Mouse (Mus musculus) MEL (cell line): ENCODE data around the gene Cenpa. TPM values are rescaled to one million over a fixed set of nuclear protein-coding genes. Genes with fewer than 3 reads are reported as not detected.

Source experiments
- DNase-seq: peaks from one replicate; pipeline ENCODE4 v3.0.0; 2011; ENCODE audit warnings: low read depth, low spot score
- H3K27ac ChIP-seq: 2 replicates; pipeline ENCODE4 v1.5.1; 2012; ENCODE audit warnings: low read depth, mild to moderate bottlenecking, control low read depth, low read length, moderate library complexity; ENCODE audit not compliant: control insufficient read depth
- H3K27me3 ChIP-seq, 2 experiments: fragments of 150-350 bp in 1 of 2; sonication (generic) in 1 of 2; 2 replicates each; pipeline ENCODE4 v1.6.1; 2012; ENCODE audit warnings: low read length in 2 of 2, mild to moderate bottlenecking in 2 of 2, improper control_type of control experiment in 1 of 2, moderate library complexity in 1 of 2; ENCODE audit not compliant: insufficient read depth in 2 of 2, control insufficient read depth in 1 of 2
- H3K36me3 ChIP-seq, 2 experiments: 2 replicates each; pipeline ENCODE4 v1.6.1; 2012 to 2014; ENCODE audit warnings: low read length in 2 of 2, improper control_type of control experiment in 1 of 2, inconsistent platforms in 1 of 2, mild to moderate bottlenecking in 1 of 2; ENCODE audit not compliant: insufficient read depth in 2 of 2, control insufficient read depth in 1 of 2
- H3K4me1 ChIP-seq, 2 experiments: fragments of 150-350 bp in 1 of 2; sonication (generic) in 1 of 2; 2 replicates each; pipeline ENCODE4 v1.6.1; 2012; ENCODE audit warnings: low read length in 2 of 2, improper control_type of control experiment in 1 of 2, mild to moderate bottlenecking in 1 of 2; ENCODE audit not compliant: insufficient read depth in 2 of 2, control insufficient read depth in 1 of 2
- H3K4me3 ChIP-seq, 2 experiments: fragments of 150-350 bp in 1 of 2; sonication (generic) in 1 of 2; 2 replicates each; pipeline ENCODE4 v1.5.1; 2012; ENCODE audit warnings: low read depth in 2 of 2, low read length in 2 of 2, mild to moderate bottlenecking in 2 of 2, moderate library complexity in 2 of 2, control low read depth in 1 of 2, improper control_type of control experiment in 1 of 2; ENCODE audit not compliant: control insufficient read depth in 1 of 2, insufficient read depth in 1 of 2
- H3K79me2 ChIP-seq: 2 replicates; pipeline ENCODE4 v1.6.1; 2012; ENCODE audit warnings: mild to moderate bottlenecking, low read length, moderate library complexity; ENCODE audit not compliant: control insufficient read depth, poor library complexity, insufficient read depth
- H3K9ac ChIP-seq: 2 replicates; pipeline ENCODE4 v1.6.1; 2012; ENCODE audit warnings: low read depth, mild to moderate bottlenecking, control low read depth, low read length, moderate library complexity; ENCODE audit not compliant: control insufficient read depth, poor library complexity, severe bottlenecking
- H3K9me3 ChIP-seq: fragments of 150-350 bp; sonication (generic); replicated peaks from 2 replicates; pipeline ENCODE4 v1.6.1; 2012; ENCODE audit warnings: mild to moderate bottlenecking, low read length, improper control_type of control experiment, moderate library complexity; ENCODE audit not compliant: insufficient read depth
- CTCF ChIP-seq, 3 experiments: IDR thresholded peaks in 2 of 3; conservative IDR thresholded peaks in 1 of 3; 2 replicates each; pipeline ENCODE4 v1.5.1; 2011 to 2012; ENCODE audit warnings: low read length in 3 of 3, low read depth in 2 of 3, mild to moderate bottlenecking in 2 of 3, improper control_type of control experiment in 1 of 3, inconsistent platforms in 1 of 3, mixed read lengths in 1 of 3, moderate library complexity in 1 of 3; ENCODE audit not compliant: control insufficient read depth in 1 of 3, insufficient read depth in 1 of 3, poor library complexity in 1 of 3, severe bottlenecking in 1 of 3
- E2F4 ChIP-seq: IDR thresholded peaks from 2 replicates; pipeline ENCODE4 v1.6.1; 2011; ENCODE audit warnings: low read depth, low read length, improper control_type of control experiment, borderline replicate concordance
- ETS1 ChIP-seq: IDR thresholded peaks from 2 replicates; pipeline ENCODE4 v1.6.1; 2012; ENCODE audit warnings: low read depth, mild to moderate bottlenecking, inconsistent platforms, low read length, improper control_type of control experiment, moderate library complexity
- GATA1 ChIP-seq: IDR thresholded peaks from 2 replicates; pipeline ENCODE4 v1.6.1; 2011; ENCODE audit warnings: low read depth, low read length, improper control_type of control experiment
- KAT2A ChIP-seq: conservative IDR thresholded peaks from 2 replicates; pipeline ENCODE4 v1.6.1; 2012; ENCODE audit warnings: low read depth, low read length, improper control_type of control experiment, inconsistent platforms
- MAX ChIP-seq: IDR thresholded peaks from 2 replicates; pipeline ENCODE4 v1.6.1; 2011; ENCODE audit warnings: low read length, improper control_type of control experiment
- MEF2A ChIP-seq: IDR thresholded peaks from 2 replicates; pipeline ENCODE4 v1.6.1; 2014; ENCODE audit warnings: low read depth, mild to moderate bottlenecking, inconsistent platforms, low read length, improper control_type of control experiment; ENCODE audit not compliant: poor library complexity, insufficient replicate concordance, severe bottlenecking; ENCODE audit errors: extremely low read depth
- MYC ChIP-seq: IDR thresholded peaks from 2 replicates; pipeline ENCODE4 v1.6.1; 2011; ENCODE audit warnings: low read depth, mild to moderate bottlenecking, low read length, improper control_type of control experiment, moderate library complexity
- POLR2AphosphoS5 ChIP-seq: IDR thresholded peaks from 2 replicates; pipeline ENCODE4 v1.6.1; 2012; ENCODE audit warnings: low read depth, borderline replicate concordance, mild to moderate bottlenecking, inconsistent platforms, low read length, moderate library complexity, mixed read lengths
- TAL1 ChIP-seq: IDR thresholded peaks from 2 replicates; pipeline ENCODE4 v1.6.1; 2012; ENCODE audit warnings: mild to moderate bottlenecking, inconsistent platforms, low read length, moderate library complexity, mixed read lengths
- ZC3H11A ChIP-seq: IDR thresholded peaks from 2 replicates; pipeline ENCODE4 v1.6.1; 2012; ENCODE audit warnings: low read depth, mild to moderate bottlenecking, inconsistent platforms, low read length, improper control_type of control experiment
- polyA plus RNA-seq, 2 experiments: library from polyadenylated mRNA; stranded (reverse) in 1 of 2; unstranded in 1 of 2; fragments of >175 nt in 1 of 2; fragments of >200 nt in 1 of 2; gene quantifications; 2 replicates each; pipeline versions ENCODE4 v1.2.1 to v1.2.4; 2012; ENCODE audit warnings: low replicate concordance in 2 of 2, low read depth in 1 of 2; ENCODE audit not compliant: insufficient read length in 2 of 2, insufficient read depth in 1 of 2, missing spikeins in 1 of 2
- total RNA-seq: library from RNA; depleted of rRNA; stranded (reverse); fragments of 300-350 nt; gene quantifications from 2 replicates; pipeline ENCODE4 v1.2.3, GENCODE M21; 2012

Gene Cenpa
- total and polyA plus RNA-seq, 3 experiments = 100 to 566 (median 341) TPM

DNA sequence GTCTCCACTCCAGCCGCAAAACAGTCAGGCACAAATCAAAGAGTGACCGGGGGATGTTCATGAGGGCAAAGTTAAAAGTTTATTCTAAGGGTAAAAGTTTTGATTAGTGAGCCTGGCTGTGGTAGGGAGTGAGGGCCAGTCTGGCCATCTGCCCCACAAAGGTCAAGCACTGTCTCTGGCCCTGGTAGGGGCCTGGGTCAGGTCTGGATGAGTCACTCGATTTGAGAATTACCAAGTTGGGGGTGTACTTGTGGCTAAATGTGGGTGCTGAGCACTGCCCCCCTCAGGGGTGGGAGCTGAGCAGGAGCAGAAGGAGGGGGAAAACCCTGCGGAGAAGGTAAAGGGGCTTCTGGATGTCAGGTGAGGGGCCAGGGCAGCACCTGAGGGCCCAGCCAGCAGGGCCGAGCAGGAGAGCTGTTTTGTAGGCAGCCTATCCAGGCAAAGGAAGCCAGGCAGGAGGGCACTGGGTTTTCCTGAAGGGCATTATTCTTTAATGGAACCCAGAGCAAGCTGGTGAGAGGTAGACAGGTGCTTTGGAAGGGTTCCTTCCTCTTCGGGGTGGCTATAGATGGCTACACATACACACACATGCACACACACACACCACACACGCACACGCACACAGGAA is 48.1 kb upstream of the Cenpa start:
- Histone ChIP-seq H3K27me3 (peaks cover 4 to 11% of the 10 kb centered on the region in 2 experiments), H3K27ac (no peak overlapping the region), H3K9me3 (no peaks in the 10 kb centered on the region), H3K4me1 (0 out of 4 replicates have a peak, but pooled peaks cover 0 to 4% of the 10 kb centered on the region in 2 experiments), H3K4me3 (no peak overlapping the region), H3K36me3 (no peaks in the 10 kb centered on the region), H3K79me2 (no peaks in the 10 kb centered on the region), H3K9ac (no peak overlapping the region)
- DNase-seq = no peak
- TF ChIP-seq CTCF (IDR thresholded peaks at IDR 0.05 in 2 of 3, conservative IDR thresholded peaks at IDR 0.05 in 1 of 3; ENCODE audit: control insufficient read depth in 1 of 3, insufficient read depth in 1 of 3, low read depth in 2 of 3, low read length in 3 of 3, poor library complexity in 1 of 3, severe bottlenecking in 1 of 3) = no peak
- no peak for TF ChIP-seq ETS1
- no peak for TF ChIP-seq GATA1
- no peak for TF ChIP-seq MEF2A

DNA sequence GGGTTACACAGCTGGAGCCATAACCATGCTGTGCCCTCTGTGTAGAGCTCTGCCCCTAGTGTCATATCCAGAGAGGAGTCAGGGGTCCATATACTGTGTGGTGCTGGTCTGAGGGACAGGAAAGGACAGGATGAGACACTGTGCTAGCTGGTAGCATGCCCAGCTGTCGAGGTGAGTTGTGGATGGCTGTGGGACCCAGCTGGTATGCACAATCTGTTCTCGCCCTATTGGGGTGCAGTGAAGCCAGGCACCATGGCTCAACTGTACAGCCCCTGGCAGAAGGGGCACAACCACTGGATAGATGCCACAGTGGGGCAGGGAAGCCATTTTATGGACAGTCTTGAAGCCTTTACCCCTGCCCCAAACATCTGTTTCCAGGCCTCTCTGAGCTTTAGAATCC is 47.4 kb upstream of the Cenpa start:
- peaks cover 3 to 6% of the 10 kb centered on the region in 2 experiments for H3K27me3 ChIP-seq

DNA sequence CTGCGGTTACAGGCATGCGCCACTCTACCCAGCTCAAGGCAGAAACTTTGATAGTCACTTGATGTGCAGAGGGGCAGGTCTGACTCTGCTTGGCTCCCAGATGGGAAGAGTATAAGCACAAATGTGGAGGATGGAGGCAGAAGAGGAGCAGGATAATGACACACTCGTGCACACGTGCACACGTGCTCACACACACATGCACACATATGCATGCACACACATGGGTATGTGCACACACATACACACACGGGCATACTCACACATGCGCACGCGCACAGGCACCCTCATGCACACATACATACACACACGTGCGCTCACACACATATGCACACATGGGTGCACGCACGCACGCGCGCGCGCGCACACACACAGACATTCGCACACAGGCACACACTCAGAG is 46.0 kb upstream of the Cenpa start:
- H3K4me3 ChIP-seq = no peak overlapping the region
- H3K4me1 ChIP-seq = peaks cover 0 to 8% of the 10 kb centered on the region in 2 experiments; a peak in 1 of 4 replicates
- no peak for DNase-seq
- H3K9ac ChIP-seq = no peak overlapping the region
- H3K79me2 ChIP-seq = no peaks in the 10 kb centered on the region
- TF ChIP-seq ZC3H11A (no peak), TAL1 (no peak), CTCF (IDR thresholded peaks at IDR 0.05 in 2 of 3, conservative IDR thresholded peaks at IDR 0.05 in 1 of 3; ENCODE audit: control insufficient read depth in 1 of 3, insufficient read depth in 1 of 3, low read depth in 2 of 3, low read length in 3 of 3, poor library complexity in 1 of 3, severe bottlenecking in 1 of 3) (no peak), E2F4 (no peak), POLR2AphosphoS5 (peak; percentile 52; the same call in 1 of the 2 replicates), KAT2A (no peak), MAX (no peak)
- no peaks in the 10 kb centered on the region for H3K36me3 ChIP-seq
- no peaks in the 10 kb centered on the region for H3K9me3 ChIP-seq
- no peaks in the 10 kb centered on the region; a peak in 3 of 4 replicates for H3K27me3 ChIP-seq
- H3K27ac ChIP-seq = no peak overlapping the region

More for the DNA sequence above, 47.4 kb upstream of the Cenpa start:
- H3K36me3 ChIP-seq = no peaks in the 10 kb centered on the region
- 0 out of 4 replicates have a peak, but pooled peaks cover 0 to 4% of the 10 kb centered on the region in 2 experiments for H3K4me1 ChIP-seq
- no peak for DNase-seq
- H3K9ac ChIP-seq = no peak overlapping the region
- TF ChIP-seq MYC (no peak), MAX (no peak), ZC3H11A (no peak)
- H3K4me3 ChIP-seq = no peak overlapping the region
- no peaks in the 10 kb centered on the region for H3K9me3 ChIP-seq
- no peaks in the 10 kb centered on the region for H3K79me2 ChIP-seq
- H3K27ac ChIP-seq = no peak overlapping the region
